Mouse (Mus musculus): ENCODE results near the gene Rnf182.

The Rnf182 gene

DNA sequence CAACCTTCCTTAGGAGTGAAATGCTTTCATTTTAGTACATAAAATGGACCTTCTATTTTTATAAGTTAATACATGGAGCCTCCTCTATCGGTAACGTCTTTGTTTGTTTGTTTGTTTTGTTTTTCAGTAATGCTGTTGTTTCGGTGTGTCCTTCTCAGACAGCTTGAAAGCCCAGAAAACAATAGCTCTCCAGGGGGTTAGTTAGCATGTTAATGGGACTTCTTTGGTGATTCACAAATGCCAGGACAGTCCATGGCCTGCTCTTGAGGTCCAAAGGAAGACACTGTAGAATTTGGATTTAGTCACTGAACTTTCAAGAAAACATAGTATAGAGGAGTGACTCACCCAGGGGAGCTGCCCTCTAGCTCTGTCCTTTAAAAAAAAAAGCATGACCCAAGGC is 843 bp upstream of the Rnf182 start:
- DNase-seq = no peak

DNA sequence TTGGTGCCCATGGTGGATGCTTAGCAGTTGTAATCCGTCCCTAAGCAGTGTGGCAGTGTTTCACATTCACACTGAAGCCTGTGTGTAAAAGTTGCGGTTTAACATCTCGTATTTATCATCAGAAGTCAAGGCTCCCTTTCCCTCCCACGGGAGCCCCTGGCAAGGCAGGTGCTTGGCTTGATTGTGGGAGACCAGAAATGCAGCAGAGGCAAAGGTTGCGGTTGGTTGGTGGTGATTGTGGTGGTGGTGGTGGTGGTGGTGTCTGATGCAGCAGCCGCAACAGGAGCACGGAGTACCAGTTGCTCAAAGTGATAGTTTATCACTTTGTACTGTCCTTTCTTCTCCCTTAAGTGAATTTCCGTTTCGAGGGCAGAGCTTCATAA is 325 bp upstream of the Rnf182 start:
- DNase-seq = no peak

DNA sequence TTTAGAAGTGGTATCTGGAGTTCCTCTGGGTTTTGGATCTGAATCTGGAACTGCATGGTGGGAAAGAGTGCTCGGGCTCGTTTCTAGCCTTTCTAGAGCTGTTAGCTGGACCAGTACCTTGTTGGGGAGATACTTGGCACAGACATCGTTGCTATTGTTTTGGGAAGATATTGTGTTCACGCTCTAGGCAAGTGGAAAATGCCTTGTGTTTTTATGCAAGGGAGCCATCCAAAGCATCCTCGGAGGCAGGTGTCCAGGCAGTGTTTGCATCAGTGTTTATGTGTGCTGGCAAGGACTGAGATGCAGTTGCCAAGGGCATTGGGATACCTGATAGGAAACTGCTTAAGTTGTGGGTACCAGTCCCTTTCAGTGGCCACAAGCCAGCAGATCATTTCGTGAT is 1.0 kb downstream of the Rnf182 start:
- no peak for DNase-seq

DNA sequence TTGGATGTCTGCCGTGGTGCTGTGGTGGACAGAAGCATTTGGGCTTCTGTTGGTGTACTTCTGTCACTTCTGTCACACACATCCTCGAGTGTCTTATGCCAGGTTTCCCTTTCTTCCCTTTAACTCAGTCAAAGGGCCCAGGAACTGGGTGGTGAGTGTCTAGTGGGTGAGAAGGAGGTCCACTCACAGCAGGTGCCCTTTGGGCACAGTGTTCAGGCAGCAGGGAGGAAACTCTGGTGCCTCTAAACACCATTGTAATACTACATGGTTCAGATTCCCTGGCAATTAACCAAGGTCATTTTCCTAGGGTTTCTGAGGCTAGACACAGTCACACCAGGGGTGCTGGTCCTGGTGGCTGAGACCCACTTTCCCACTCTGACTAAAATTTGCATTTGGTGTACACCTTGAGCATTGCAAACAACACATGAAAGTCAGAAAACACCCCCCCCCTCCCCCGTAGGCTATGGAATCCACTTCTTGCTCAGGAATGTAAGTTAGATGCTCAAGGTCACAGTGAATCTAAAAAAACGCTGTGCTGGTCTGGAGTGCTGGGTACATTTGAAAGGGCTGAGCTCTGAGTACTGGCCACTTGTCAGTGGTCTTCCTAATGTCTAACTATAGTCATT is 4.2 kb downstream of the Rnf182 start:
- DNase-seq = no peak

DNA sequence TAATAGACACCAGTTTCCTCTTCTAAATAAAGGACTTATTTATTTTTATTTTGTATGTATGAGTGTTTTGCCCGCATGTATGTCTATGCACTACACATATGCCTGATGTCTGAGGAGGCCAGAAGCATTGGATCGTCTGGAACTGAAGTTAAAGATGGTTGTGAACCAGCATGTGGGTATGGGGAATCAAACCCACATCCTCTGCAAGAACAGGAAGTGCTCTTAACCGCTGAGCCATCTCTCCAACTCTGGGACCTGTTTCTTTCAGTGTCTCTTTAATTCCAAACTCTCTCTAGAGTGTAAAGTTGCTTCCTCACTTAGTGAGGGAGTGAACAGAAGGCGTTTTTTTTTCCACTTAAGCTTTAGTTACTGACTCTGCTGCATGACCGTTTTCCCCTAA is 12.4 kb downstream of the Rnf182 start:
- no peak for DNase-seq

DNA sequence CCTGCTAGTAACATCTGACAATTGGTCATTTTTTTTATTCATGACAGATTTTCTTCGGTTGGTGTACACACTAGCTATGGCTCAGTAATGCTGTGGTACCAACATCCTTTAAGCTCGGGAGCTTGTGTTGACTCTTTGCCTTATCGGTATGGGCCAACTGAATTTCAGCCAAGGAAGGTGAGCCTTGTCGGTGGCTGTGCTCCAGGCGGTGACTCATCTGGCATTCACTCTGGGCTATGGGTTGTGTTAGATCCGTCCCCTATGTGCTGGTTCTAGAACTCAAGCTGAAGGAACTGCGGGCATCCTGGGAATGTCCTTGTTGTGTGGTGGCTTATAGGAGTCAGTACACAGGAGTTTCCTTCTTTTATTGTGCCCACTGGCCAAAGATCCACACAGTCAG is 14.3 kb downstream of the Rnf182 start:
- no peak for DNase-seq

DNA sequence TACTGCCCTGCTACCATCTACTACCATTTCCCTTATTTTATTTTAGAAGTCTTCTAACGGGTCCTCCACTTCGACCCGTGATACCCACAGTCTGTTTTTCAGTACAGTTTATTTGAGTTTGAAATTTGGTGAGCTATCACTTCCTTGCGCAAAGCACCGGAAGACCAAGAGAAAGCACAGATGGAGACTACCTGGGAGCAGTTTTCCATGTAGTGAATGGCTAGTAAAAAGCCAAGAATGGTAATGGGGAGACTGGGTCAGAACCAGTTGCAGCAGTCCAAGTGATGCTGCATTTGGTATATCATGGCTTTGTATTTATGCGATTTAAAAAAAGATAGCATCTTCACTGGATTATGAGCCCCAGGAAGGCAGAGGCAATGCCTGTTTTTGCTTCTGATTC is 15.8 kb downstream of the Rnf182 start:
- DNase-seq = no peak

DNA sequence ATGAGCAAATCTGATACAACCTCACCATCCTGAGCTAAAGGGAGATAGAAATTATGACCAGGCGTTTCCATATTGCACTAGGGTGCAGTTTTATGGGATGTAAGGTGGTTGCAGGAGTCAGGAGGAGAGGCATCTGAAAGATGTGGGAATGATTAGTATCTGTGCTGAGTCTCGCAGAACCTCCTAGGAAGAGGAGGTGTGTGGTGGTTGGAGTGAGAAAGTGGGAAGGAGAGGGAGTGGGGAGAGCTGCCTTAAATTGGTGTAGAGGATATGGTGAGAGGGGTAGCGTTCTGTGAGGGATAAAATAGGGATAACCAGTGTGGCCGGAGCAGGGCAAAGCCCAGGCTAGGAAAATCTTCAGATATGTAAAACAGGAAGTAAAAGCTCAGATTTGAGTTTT is 17.5 kb downstream of the Rnf182 start:
- DNase-seq = no peak

DNA sequence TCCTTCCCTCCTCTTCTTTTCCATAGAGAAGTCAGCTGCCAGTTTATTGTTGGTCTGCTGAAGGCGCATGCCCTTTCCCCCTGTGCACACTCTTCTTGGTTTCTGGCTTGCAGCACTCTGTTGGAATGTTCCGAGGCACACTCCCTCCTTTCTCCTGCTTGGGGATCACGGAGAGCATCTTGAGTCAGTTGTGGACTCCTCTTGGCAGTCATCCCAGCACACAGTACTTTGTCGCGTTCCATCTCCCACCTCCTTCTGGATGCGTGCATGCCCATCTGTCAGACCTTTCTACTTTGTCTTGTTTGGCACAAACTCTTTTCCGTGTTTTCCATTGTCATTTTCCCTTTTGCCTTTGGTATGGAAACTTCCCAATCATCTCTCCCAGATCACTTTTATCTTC is 22.2 kb downstream of the Rnf182 start:
- no peak for DNase-seq

DNA sequence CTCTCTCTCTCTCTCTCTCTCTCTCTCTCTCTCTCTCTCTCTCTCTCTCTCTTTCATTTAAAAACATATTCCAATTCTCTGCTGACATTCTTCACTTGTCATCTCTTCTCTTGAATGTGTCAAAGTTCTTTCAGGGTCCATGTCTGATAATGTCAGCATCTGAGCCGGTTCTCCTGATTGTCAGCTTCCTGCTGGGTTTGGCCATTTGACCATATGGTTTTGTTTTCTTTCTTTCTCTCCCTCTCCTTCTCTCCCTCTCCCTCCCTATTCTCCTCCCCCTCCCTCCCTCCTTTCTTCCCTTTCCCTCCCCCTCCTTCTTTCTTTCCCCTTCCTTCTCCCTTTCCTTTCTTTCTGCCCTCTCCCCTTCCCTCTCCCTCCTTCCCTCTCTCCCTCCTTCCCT is 29.5 kb downstream of the Rnf182 start:
- DNase-seq = no peak

DNA sequence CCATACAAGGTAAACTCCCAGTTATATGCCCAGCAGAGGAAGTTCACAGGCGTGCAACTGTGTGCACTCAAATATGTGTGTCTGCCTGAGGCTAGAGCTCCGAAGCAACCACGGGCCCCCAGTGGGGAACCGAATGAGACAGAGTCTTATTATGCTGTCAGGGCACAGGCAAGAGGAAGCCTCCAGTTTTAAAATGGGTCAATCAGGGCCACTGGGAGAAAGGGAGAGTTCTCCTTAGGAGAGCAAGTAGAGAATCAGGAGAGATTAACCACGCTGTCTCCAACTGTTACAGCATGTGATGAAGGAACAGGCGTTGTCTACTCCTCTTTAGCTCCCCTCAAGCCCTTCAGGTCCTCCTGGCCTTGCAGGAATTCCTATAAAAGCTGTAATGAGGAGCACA is 33.0 kb downstream of the Rnf182 start:
- DNase-seq = no peak

DNA sequence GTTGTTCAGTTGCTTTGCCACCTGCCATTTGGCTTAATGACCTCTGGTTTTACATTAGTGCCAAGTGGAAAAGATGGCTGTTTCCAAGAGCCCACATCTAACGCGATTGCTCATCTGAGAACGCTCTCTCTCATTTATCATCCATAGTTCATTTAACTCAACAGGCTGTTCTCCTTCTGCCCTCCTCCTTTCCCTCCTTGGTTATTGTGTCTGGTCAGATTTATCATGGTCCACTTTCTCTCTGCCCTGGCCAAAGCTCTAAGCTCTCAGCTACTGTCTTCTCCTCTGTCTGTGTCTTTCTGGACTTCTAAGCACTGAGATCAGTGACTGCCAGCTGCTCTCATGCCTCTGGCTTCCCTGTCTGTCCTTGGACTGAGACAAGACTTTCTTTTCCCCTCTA is 35.8 kb downstream of the Rnf182 start:
- DNase-seq = no peak

DNA sequence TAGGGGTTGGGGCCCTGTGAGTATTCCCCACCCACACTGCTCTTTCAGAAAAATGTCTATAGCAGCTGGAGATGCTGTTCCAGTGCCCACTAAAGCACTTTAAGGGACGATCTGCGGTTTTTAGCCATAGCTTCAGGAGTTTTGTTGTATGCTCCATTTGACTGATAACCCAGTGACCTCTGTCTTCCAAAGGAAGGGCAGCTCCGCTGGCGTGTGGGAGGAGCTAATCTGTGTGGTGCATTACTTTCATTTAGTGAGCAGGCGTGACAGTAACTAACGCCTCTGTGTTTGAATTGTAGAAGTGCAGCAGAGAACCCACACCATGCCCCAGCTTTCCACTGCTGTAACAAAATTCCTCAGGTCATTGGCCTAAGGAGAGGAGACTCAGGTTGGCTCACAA is 38.6 kb downstream of the Rnf182 start:
- no peak for DNase-seq

DNA sequence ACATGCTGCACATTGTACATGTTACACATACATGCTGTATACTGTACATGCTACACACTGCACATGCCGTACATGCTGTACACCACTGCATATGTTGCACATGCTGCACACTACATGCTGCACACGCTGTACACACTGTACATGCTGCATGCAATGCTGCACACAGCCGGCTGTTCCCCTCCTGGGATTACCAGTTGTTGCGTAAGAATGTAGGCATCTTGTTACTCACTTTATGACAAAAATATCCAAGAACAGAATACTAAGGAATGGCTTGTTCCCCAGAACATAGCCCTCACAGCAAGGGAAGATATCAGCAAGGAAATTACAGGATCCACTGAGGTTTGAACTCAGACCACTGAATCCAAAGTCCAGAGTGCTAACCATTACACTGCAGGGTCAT is 47.7 kb downstream of the Rnf182 start:
- no peak for DNase-seq

DNA sequence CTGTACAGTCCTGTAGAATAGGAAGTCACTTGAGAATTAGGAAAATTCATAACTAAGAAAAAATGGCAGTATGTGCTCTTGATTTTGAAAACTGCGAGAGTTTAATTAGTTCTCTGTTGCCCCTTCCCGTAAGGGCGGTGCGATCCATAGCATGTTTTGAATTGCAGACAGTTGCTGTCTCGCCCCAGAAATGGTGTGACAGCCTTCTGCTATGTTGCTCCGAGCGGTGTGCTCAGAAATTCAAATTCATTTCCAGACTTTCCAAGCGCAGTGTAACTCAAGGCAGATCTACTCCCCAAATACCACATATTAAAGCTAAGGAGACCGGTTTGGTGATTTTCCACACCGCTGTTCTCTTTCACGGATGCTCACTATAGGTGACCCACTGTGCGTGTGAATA is 50.6 kb downstream of the Rnf182 start:
- no peak for DNase-seq

DNA sequence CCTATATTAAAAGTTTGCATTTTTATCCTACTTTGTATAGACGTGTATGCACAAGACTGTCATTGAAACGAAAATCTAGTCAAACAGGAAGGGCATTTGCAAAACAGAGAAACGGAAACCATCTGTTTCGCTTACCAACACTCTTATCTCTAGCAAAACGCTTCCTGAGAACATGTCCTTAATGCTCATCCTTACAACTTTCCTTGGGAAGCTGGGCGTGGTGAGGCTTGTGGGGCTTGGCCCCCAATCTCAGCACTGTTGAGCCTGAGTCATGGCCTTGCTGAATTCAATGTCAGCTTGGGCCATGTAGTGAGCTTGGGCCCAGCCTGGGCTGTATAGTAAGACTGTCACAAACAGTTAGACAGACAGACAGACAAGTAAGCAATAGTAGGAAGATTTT is 51.4 kb downstream of the Rnf182 start:
- DNase-seq = no peak

DNA sequence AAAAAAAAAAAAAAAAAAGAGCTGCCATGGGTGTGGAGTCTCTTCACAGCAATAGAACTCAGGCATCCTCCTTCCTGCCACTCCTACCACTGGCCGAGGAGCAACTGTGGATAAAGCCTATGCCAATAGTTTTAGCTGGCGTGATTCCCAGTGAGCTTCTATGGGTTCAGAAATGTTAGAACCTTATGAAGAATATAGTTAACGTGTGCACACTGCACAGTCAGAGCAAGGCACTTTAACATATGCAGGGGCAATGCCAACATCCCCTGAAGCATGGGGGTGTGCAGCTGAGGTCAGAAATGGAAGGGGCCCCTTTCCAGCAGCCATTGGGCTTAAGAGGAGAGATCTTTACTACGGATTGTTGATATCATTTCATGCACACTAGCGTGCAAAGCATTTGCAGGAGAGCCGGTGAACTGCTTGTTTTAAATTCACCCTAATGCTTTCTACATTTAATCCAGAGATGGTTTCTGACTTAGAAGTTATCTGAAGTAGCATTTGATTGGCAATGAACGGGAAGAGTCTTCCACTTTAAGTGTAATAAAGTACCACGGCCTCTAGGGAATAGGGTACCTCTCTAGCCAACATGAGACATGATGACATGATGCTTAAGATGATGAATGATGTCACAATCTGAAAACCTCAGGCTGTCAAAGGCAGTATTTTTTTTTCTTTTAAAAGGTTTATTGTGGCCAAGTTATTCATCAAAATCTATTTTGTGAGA is 61.8 kb downstream of the Rnf182 start:
- DNase-seq = no peak

DNA sequence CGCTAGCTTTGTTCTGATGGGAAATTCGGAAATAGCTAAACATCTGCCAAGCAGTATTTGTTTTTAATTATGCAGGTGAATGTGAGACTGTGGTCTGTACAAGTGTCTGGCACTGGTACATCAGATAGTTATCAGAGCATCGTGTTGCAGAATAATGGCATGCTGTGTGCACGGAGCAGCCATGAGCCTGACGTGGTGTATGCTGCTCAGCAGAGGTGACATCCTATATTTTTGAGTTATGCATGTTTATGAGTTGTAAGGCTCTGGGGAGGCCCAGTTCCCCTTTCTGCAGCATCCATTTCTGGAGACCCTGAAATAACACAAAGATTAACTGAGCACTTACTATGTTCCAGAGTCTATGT is 62.4 kb downstream of the Rnf182 start:
- DNase-seq = no peak

DNA sequence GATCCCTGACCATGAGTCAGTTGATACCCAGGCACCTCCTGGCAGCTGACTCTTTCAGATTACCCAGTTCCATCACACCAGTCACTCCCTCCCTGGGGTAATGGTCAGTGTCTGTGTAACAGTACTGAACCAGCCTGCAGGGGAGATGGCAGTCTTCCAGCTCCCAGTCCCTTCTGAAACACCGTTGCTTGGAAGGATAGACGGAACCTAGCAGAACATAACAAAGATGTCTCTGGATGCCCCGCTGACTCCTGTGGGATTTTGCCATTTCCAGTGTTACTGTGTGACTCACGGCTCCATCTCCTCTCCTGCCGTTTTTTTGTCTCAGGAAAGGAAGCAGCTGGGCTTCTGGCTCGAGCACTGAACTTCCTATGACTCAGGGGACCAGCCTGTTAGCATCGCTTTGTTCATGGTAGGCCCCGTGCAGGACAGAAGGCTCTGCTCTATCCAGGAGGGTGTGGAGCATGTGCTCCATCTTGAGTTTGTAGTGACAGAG is 69.0 kb downstream of the Rnf182 start:
- peak; percentile 40 to 67 for DNase-seq

DNA sequence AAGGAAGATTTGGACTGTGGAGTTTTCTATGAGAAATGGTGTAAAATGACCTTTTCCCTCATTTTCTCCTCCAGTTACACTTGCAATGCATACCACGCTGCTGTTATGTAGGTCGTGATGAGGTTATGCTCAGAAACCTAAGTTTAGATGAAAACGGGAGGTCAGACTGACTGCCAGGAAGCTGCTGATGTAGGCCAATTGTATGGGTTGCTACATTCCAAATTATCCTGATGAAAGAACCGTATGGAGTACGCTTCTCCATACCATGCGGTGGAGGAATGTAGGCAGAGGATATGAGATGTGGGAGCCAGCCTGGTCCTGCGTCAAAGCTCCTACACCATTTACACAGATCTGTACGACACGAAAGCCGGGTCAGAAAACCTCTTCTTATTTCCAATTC is 72.6 kb downstream of the Rnf182 start:
- DNase-seq = no peak

DNA sequence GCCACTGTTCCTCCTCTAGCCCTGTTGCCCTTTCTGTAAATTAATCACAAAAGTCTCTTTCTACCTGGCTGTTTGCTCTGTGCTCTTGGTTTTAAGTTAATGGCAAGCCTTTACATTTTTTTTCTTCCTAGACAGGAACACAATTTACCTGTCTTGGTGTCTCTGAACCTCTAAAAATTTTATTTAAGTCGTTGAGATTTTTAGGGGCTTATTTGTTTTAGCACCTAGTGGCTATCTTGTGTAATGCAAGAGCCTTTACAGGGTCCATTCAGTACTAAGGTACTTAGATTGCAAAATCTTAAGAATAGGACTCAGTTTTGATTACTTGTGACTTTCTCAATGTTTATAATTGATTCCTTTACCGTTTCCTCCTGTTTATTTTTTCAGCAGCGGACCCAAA is 76.2 kb downstream of the Rnf182 start:
- DNase-seq = no peak

DNA sequence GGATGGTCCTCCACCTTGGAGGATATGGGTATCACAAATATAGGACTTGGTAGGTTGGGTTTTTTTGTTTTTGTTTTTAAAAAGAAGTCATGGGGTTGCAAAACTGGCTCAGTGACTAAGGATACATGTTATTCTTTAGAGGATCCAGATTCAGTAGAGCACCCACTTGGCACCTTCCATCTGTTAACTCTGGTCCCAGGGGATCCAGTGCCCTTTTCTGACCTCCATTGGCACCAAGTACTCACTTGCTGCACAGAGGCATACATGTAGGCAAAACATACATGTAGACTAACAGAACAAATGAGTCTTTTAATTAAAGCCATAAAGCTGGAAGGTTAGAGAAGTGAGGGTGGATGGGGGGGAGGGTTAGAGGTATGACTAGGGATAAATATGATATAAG is 80.0 kb downstream of the Rnf182 start:
- no peak for DNase-seq

DNA sequence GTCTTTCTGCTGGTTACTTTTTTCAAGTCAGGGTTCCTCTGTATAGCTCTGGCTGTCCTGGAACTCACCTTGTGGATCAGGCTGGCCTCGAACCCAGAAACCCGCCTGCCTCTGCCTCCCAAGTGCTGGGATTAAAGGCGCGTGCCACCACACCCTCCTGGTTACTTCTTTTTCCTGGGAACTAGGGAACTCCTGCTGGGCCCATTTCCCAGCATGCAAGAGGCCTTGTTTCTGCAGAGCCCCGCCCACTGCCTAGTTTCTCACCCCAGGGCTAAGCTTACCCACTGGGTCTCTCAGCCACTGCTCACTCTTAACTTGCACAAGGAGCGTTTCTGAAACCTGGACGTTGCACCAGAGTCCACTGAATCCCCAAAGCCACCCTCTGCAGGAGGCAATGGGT is 80.5 kb downstream of the Rnf182 start:
- no peak for DNase-seq

DNA sequence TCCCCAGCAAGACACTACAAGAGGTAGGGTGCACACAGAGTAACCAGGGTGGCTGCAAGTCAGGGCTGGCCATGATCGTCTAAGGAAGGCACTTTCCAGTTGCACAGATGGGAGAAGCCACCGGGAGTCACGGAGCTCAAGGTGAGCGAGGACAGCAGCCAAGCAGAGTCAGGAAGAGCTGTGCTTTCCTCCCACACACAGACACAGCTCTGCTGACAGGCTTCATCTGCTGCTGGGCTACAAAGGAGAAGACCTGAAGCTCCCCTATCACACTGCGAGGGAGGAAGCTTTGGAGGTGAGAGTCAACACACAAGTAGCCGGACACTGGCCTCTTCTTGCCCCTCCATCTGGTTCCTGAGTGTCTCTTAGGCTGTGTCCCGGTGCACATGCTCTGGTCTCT is 83.0 kb downstream of the Rnf182 start:
- no peak for DNase-seq

DNA sequence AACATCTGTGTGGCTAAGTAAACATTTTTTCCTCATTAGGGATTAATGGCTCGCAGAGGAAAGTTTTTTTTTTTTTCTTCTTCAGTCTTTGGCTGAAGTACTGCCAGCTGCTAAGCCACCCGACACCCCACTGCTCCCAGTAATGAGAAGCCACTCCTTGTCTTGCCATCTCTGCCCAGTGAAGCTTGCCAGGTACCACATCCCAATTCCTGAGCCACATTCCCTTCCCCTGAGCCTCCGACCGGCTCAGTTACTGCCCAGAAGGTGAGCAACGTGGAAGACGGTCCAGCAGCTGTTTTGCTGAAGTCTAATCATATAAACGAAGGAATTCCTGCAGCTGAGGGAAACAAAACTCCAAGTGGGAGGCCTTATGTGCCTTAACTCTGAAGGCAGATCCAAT is 88.0 kb downstream of the Rnf182 start:
- DNase-seq = no peak
